Mouse (Mus musculus) spleen, postnatal 36 days (tissue): ENCODE data around the gene Cpxcr1.

Experiments
- DNase-seq, 2 experiments: peaks; one replicate each; pipeline ENCODE4 v3.0.0; 2022; ENCODE audit warnings: low spot score in 2 of 2, mixed read lengths in 1 of 2

Gene Cpxcr1

GRCm38 (mm10) chrX:116448644-116449043 lies at the start of gene Cpxcr1:
Gene Cpxcr1 (plus strand): TSS chrX:116448944.
- DNase-seq: no peak
